Mouse (Mus musculus) CD4-positive helper T cell, adult 2 months (primary cell): ENCODE measurements at regions not wholly inside any gene's neighbourhood (a gene's known extent, or its start where the extent isn't known, plus 50 kb on each side); places are given as distances from the start of the nearest gene placed in this dataset.

Source experiments
- DNase-seq: peaks from one replicate; pipeline ENCODE4 v3.0.0-alpha.2; 2012; ENCODE audit warnings: low read depth, missing footprints, low spot score

- DNase-seq = no peak
Observed at GRCm38 (mm10) chr9:102782926-102783850, 51.5 kb upstream of the Ryk start.

GRCm38 (mm10) chr9:102784329-102785026 lies 50.2 kb upstream of the Ryk start:
- peak; percentile 68 for DNase-seq
